Mouse (Mus musculus): ENCODE measurements around the gene Sox13. TPM values are rescaled to one million over a fixed set of nuclear protein-coding genes. Genes with fewer than 3 reads are reported as not detected.
A peak's percentile ranks its signal among the peaks of the same experiment; 100 is the strongest.

Sox13 gene
- polyA plus RNA-seq, 1 experiment from 2014 or later: 4.0 TPM

DNA sequence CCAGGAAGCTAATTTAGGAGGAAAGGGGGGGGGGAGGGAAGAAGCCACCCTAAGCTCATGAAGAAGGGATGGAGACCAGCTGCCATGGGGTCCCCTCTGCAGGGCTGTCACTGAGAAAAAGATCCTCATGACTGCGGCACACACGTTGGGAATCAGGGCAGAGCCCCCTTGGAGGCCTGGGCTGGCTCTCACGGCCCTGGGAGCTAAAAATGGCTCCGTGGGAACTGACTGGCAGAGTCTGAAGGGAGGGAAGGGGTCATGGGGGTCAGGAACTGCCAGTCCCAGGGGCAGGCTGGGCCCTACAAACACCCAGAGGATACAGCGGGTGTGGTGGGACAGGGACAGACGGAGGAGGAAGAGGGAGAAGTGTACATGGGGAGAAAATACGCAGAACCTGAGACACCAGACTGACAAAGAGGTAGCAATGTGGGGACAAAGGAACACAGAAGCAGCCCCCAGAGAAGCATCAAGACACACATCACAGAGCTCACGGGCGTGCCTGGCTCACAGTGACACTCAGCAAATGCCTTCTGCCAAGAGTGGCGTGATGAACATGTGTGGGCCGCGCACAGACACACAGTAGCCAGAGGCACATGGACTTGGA, 41.5 kb downstream of the Sox13 start:
- Histone ChIP-seq H3K9ac (replicated peaks; ENCODE audit: low read depth, low read length) (no peak overlapping the region; the same call in 1 of the 2 replicates), H3K9me3 (ENCODE audit: control insufficient read depth, low read length) (no peaks in the 10 kb centered on the region)
- WGBS: 38% methylated on average over 12 of the region's 12 CpGs

DNA sequence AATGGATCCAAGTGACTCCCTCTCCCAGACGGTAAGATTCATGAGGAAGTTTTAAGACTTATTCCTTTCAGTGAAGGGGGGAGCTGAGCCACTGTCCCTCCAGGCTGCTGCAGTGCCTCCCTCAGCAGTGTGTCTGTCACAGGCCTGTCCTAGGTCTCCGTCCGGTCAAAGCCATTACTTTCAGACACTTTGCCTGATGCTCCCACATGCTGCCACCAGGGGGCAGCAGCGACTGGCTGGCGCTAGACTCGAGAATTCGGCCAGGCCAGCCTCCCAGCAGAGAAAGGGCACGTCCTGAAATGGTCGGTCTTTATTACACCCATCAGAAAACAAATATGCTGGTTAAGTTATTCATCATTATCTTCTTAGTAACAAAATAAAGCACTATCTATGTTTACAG, 42.2 kb downstream of the Sox13 start:
- no peaks in the 10 kb centered on the region for H3K27me3 ChIP-seq (ENCODE audit: control insufficient read depth, insufficient read depth, low read length)
- no peak overlapping the region; the same call in 1 of the 2 replicates for H3K27ac ChIP-seq (ENCODE audit: low read depth, low read length)
- no peak for ATAC-seq (ENCODE audit: low read depth)
- H3K4me1 ChIP-seq (ENCODE audit: control insufficient read depth, insufficient read depth, low read length): no peaks in the 10 kb centered on the region
- H3K4me2 ChIP-seq (ENCODE audit: low read depth, low read length): no peak overlapping the region
- no peaks in the 10 kb centered on the region for H3K9me3 ChIP-seq (ENCODE audit: control insufficient read depth, low read length)
- no peak overlapping the region for H3K9ac ChIP-seq (replicated peaks; ENCODE audit: low read depth, low read length)
- 6% methylated on average over 9 of the region's 9 CpGs for WGBS
- H3K36me3 ChIP-seq (ENCODE audit: control insufficient read depth, insufficient read depth, low read length): no peaks in the 10 kb centered on the region
- no peak overlapping the region for H3K4me3 ChIP-seq (ENCODE audit: low read depth, low read length)

More for the DNA sequence above, 41.5 kb downstream of the Sox13 start:
- Histone ChIP-seq H3K27ac (ENCODE audit: low read depth, low read length) (peak overlapping the region; percentile 78), H3K4me2 (ENCODE audit: low read depth, low read length) (no peak overlapping the region), H3K4me3 (ENCODE audit: low read depth, low read length) (no peak overlapping the region), H3K36me3 (ENCODE audit: control insufficient read depth, insufficient read depth, low read length) (no peaks in the 10 kb centered on the region), H3K27me3 (ENCODE audit: control insufficient read depth, insufficient read depth, low read length) (no peaks in the 10 kb centered on the region), H3K4me1 (ENCODE audit: control insufficient read depth, insufficient read depth, low read length) (no peaks in the 10 kb centered on the region)
- peak; percentile 35 for ATAC-seq (ENCODE audit: low read depth)

DNA sequence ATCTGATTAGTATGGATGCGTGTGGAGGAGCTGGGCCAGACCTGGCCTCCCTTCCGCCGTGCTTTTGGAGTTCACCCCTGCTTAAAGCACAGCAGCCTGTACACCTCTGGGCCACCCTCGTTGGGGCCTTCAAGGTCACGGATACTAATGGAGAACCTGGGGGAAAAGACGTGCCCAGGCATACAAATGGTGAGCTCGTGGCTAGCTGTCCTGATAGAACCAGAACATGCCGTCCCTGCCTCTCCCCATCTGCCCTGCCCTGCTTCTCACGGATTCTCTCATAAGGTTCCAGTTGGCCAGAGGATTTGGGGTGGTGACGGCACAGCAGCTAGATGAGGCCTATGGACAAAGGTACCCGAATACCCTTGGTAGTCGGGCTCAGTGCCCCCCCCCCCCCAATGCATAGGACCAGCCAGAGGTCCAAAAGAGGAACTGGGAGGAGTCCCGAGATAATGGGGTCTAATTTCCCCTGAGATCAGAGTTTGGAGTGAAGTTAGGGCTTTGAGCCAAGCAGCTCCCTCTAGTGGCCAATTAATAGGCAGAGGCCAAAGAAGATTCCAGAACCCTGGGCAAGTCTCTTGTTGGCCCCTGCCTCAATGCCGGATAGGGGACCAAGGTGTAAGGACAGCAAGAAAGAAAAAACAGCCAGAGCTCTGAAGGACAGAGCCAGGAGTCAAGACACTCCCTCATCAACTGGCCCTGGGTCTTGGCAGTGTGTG, 43.7 kb downstream of the Sox13 start:
- 73% methylated on average over 14 of the region's 14 CpGs for WGBS
- Histone ChIP-seq H3K9ac (replicated peaks; ENCODE audit: low read depth, low read length) (no peak overlapping the region), H3K4me2 (ENCODE audit: low read depth, low read length) (no peak overlapping the region), H3K9me3 (ENCODE audit: control insufficient read depth, low read length) (no peaks in the 10 kb centered on the region), H3K4me3 (ENCODE audit: low read depth, low read length) (no peak overlapping the region), H3K27ac (ENCODE audit: low read depth, low read length) (no peak overlapping the region), H3K27me3 (ENCODE audit: control insufficient read depth, insufficient read depth, low read length) (no peaks in the 10 kb centered on the region), H3K4me1 (ENCODE audit: control insufficient read depth, insufficient read depth, low read length) (no peaks in the 10 kb centered on the region), H3K36me3 (ENCODE audit: control insufficient read depth, insufficient read depth, low read length) (no peaks in the 10 kb centered on the region)
- no peak for ATAC-seq (ENCODE audit: low read depth)

DNA sequence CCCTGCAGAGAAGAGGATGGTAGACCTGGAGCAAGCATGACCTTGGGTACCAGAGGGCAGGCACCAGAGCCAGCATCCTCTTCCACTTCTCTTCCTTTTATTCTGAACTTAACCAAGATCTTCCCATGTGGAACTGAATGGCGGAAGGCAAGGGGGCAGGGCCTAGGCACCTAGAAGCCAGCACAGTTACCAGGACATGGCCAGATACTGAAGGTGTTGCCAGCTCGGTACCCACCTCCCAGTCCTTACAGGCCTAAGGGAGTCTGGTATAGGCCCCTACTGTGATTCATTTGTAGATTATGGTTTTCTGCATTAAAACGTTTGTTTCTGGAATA, 44.2 kb downstream of the Sox13 start:
- H3K9me3 ChIP-seq (ENCODE audit: control insufficient read depth, low read length): no peaks in the 10 kb centered on the region
- 76% methylated on average over 3 of the region's 3 CpGs for whole genome bisulfite sequencing
- ATAC-seq (ENCODE audit: low read depth): no peak
- no peak overlapping the region for H3K9ac ChIP-seq (replicated peaks; ENCODE audit: low read depth, low read length)
- H3K36me3 ChIP-seq (ENCODE audit: control insufficient read depth, insufficient read depth, low read length): no peaks in the 10 kb centered on the region
- H3K27ac ChIP-seq (ENCODE audit: low read depth, low read length): no peak overlapping the region
- H3K27me3 ChIP-seq (ENCODE audit: control insufficient read depth, insufficient read depth, low read length): no peaks in the 10 kb centered on the region
- no peak overlapping the region for H3K4me3 ChIP-seq (ENCODE audit: low read depth, low read length)
- no peak overlapping the region for H3K4me2 ChIP-seq (ENCODE audit: low read depth, low read length)
- no peaks in the 10 kb centered on the region for H3K4me1 ChIP-seq (ENCODE audit: control insufficient read depth, insufficient read depth, low read length)

DNA sequence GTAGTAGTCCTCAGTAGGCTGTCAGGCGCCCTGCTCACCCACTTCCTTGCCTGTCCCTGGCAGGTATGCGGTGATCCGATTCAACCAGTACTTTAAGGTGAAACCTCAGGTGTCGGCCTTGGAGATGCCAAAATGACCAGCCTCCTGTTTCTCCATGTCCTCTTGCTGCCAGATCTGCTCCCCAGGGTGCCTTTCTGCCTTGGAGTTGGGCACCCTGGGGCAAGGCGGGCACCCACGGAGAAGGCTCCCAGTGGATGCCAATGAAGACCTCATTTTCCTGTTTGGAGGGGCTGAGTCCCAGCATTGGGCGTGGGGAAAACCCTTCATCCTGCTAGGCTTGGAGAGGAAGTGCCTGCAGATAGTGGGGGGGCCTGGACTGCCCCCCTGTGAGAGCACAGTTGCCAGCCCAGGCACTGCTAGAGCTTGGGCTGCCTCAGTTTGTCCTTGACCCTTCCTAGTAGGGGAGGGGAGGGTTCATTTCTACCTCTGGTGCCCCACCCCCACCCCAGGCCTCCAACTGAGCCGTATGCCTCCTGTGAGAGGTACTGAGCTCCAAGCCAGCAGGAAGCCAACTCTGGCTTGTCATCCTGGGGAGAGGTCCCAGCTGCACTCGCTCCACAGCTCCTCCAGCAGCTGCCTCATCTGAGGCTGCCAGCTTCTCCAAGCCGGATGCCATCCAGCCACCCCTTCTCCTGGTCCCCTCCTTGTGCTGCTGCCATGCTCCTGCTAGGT, 44.8 kb downstream of the Sox13 start:
- no peaks in the 10 kb centered on the region for H3K9me3 ChIP-seq (ENCODE audit: control insufficient read depth, low read length)
- H3K4me3 ChIP-seq (ENCODE audit: low read depth, low read length): no peak overlapping the region
- no peak overlapping the region for H3K27ac ChIP-seq (ENCODE audit: low read depth, low read length)
- no peaks in the 10 kb centered on the region for H3K36me3 ChIP-seq (ENCODE audit: control insufficient read depth, insufficient read depth, low read length)
- ATAC-seq (ENCODE audit: low read depth): no peak
- no peaks in the 10 kb centered on the region for H3K27me3 ChIP-seq (ENCODE audit: control insufficient read depth, insufficient read depth, low read length)
- WGBS: 68% methylated on average over 10 of the region's 10 CpGs
- H3K9ac ChIP-seq (replicated peaks; ENCODE audit: low read depth, low read length): no peak overlapping the region
- H3K4me2 ChIP-seq (ENCODE audit: low read depth, low read length): no peak overlapping the region
- no peaks in the 10 kb centered on the region for H3K4me1 ChIP-seq (ENCODE audit: control insufficient read depth, insufficient read depth, low read length)

DNA sequence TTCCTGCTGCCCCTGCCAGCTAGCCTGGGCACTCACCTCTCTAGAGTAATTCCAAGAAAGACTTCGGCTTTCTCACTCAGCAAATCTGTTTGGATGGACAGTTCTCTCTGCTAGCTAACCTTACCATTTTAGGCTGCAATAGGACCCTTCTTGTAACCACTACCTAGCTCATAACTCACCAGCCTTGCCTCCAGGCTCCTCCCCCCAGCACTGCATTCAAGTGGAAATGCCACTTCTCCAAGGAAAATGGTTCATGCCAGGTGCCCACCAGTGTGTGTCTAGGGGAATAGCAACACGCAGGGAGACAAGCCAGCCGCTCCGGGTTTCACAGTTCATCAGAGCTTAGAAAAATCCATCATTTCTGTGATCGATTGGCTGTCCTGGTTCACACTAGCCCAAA, 46.6 kb downstream of the Sox13 start:
- WGBS: 84% methylated on average over 5 of the region's 5 CpGs
- no peak overlapping the region for H3K9ac ChIP-seq (replicated peaks; ENCODE audit: low read depth, low read length)
- no peak for ATAC-seq (ENCODE audit: low read depth)

DNA sequence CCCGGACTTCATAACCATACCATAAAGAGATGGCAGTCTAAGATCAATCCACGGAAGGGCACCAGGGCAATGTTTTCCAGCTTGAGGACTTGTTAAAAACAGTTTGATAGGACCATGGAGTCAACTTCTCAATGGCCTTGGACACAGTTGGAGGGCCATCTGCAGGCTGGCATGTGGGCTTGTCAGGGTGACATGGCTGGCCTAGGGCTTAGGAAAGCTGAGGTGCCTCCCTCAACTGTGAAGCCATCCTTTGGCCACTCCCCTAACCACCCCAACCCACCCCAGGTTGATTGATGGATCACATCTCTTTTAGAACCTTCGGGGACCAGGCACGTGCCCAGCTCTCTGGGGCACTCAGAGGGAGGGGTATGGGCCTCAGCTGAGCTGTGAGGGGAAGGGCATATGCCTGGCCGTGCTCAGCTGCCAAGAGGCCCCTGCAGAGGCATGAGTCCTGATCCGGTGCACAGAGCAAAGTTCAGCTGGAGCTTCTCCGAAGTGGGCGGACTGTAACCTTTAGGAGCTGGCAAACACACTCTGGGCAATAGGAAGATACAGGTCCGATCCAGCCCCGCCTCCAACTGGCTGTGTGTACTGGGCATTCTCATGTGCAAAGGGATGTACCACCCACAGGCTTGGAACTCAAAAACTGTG, 48.4 kb downstream of the Sox13 start:
- no peak overlapping the region for H3K4me2 ChIP-seq (ENCODE audit: low read depth, low read length)
- ATAC-seq (ENCODE audit: low read depth): no peak
- H3K9ac ChIP-seq (replicated peaks; ENCODE audit: low read depth, low read length): no peak overlapping the region
- no peaks in the 10 kb centered on the region for H3K27me3 ChIP-seq (ENCODE audit: control insufficient read depth, insufficient read depth, low read length)
- no peak overlapping the region for H3K27ac ChIP-seq (ENCODE audit: low read depth, low read length)
- H3K4me1 ChIP-seq (ENCODE audit: control insufficient read depth, insufficient read depth, low read length): no peaks in the 10 kb centered on the region
- no peaks in the 10 kb centered on the region for H3K36me3 ChIP-seq (ENCODE audit: control insufficient read depth, insufficient read depth, low read length)
- H3K4me3 ChIP-seq (ENCODE audit: low read depth, low read length): no peak overlapping the region
- H3K9me3 ChIP-seq (ENCODE audit: control insufficient read depth, low read length): no peaks in the 10 kb centered on the region
- 53% methylated on average over 10 of the region's 10 CpGs for WGBS

More for the DNA sequence above, 46.6 kb downstream of the Sox13 start:
- Histone ChIP-seq H3K27me3 (ENCODE audit: control insufficient read depth, insufficient read depth, low read length) (no peaks in the 10 kb centered on the region), H3K9me3 (ENCODE audit: control insufficient read depth, low read length) (no peaks in the 10 kb centered on the region), H3K4me2 (ENCODE audit: low read depth, low read length) (no peak overlapping the region), H3K4me1 (ENCODE audit: control insufficient read depth, insufficient read depth, low read length) (no peaks in the 10 kb centered on the region), H3K36me3 (ENCODE audit: control insufficient read depth, insufficient read depth, low read length) (no peaks in the 10 kb centered on the region), H3K27ac (ENCODE audit: low read depth, low read length) (no peak overlapping the region), H3K4me3 (ENCODE audit: low read depth, low read length) (no peak overlapping the region)

DNA sequence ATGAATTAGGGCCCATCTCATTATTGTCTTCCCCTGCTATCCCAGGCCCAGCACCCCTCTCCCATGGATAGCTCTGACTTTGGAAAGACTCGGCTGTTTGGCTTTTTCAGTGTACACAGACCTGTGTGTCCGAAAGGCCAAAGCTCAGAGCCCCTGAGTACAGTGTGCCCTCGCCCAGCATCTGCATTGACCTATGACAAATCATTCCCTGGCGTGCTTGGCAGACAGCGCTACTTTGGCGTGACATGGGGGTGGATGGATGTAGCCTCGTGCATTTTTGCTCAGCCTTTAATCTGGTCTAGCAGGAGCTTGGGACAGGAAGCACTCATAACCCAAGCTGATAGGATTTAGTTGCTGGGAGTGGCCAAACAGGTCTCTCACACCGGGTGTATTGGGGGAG, 52.1 kb downstream of the Sox13 start:
- WGBS: 62% methylated on average over 8 of the region's 8 CpGs
- ATAC-seq (ENCODE audit: low read depth): no peak
- H3K4me3 ChIP-seq (ENCODE audit: low read depth, low read length): no peak overlapping the region
- H3K27ac ChIP-seq (ENCODE audit: low read depth, low read length): no peak overlapping the region
- no peaks in the 10 kb centered on the region for H3K9me3 ChIP-seq (ENCODE audit: control insufficient read depth, low read length)
- H3K4me1 ChIP-seq (ENCODE audit: control insufficient read depth, insufficient read depth, low read length): 0 out of 2 replicates have a peak, but pooled peaks cover 3% of the 10 kb centered on the region
- no peaks in the 10 kb centered on the region for H3K27me3 ChIP-seq (ENCODE audit: control insufficient read depth, insufficient read depth, low read length)
- no peak overlapping the region for H3K9ac ChIP-seq (replicated peaks; ENCODE audit: low read depth, low read length)
- H3K4me2 ChIP-seq (ENCODE audit: low read depth, low read length): no peak overlapping the region
- H3K36me3 ChIP-seq (ENCODE audit: control insufficient read depth, insufficient read depth, low read length): no peaks in the 10 kb centered on the region

DNA sequence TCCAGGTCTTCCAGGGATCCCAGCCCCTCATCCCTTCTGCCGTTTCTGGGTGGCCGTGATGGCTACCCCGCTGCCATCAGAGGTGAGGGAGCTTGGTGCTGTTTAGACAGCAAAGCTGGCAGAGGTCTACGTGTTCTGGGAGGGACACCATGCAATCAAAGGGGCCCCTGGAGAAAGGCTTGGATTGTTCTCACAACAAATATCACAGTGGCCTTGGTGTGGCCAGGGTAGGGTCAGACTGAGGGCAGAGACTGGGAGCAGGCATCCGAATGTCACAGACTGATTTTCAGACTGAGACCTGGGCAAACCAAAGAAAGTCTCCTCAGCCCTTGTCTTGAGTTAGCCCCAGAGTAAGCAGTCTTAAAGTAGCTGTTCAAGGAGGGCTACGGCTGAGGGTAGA, 52.7 kb downstream of the Sox13 start:
- H3K4me3 ChIP-seq (ENCODE audit: low read depth, low read length): no peak overlapping the region
- H3K4me2 ChIP-seq (ENCODE audit: low read depth, low read length): no peak overlapping the region
- no peak overlapping the region for H3K9ac ChIP-seq (replicated peaks; ENCODE audit: low read depth, low read length)
- H3K27ac ChIP-seq (ENCODE audit: low read depth, low read length): no peak overlapping the region
- H3K27me3 ChIP-seq (ENCODE audit: control insufficient read depth, insufficient read depth, low read length): no peaks in the 10 kb centered on the region
- ATAC-seq (ENCODE audit: low read depth): no peak
- WGBS: 81% methylated on average over 6 of the region's 6 CpGs
- H3K36me3 ChIP-seq (ENCODE audit: control insufficient read depth, insufficient read depth, low read length): no peaks in the 10 kb centered on the region
- no peaks in the 10 kb centered on the region for H3K9me3 ChIP-seq (ENCODE audit: control insufficient read depth, low read length)
- H3K4me1 ChIP-seq (ENCODE audit: control insufficient read depth, insufficient read depth, low read length): 0 out of 2 replicates have a peak, but pooled peaks cover 3% of the 10 kb centered on the region

All from neural tube, embryonic 14.5 days (tissue).